ENCODE assay signal across 7 mouse cellular contexts in the genomic region with DNA sequence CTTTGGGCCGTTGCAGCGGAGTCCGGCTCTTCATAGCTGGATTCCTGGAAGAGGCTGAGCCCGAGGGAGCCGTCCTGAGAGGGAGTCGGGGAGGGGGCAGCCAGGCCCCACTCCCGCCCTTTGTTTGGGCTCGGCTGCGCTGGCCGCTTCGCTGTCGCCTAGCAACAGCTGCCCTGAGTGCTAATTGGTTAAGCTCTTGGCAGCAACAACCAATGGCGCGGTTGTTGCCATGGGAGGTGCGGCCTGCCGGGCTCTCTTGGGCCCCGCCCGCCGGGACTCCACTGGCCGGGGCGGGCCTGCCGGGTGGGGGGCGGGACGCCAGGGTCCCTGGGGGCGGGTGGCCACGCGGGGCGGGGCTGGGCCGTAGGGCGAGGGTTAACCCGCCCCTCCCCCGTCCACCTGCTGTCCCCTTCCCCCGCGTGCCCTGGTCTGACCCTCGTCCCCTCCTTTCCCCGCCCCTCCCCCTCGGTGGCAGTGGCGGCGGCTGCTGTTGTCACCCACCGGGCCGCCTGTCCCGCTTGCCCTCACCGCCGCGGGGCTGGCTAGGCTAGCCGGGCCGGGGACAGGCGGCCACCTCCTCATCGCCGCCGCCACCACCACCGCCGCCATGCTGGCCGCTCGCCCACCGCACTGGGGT. TPM values are rescaled to one million over a fixed set of nuclear protein-coding genes. Genes with fewer than 3 reads are reported as not detected.
DNase-seq lines count a peak whose midpoint lies in the region; ATAC-seq lines count a peak whose summit lies in the region.

No protein-coding gene starts in this region.

- H3K27me3 ChIP-seq in intestine, embryonic 16.5 days (replicated peaks; ENCODE audit: control insufficient read depth, insufficient read depth, low read length) = no peaks in the 10 kb centered on the region
- no peaks in the 10 kb centered on the region for H3K27me3 ChIP-seq in midbrain, embryonic 11.5 days (ENCODE audit: control insufficient read depth, insufficient read depth, low read length)

- no peaks in the 10 kb centered on the region for H3K9me3 ChIP-seq in intestine, embryonic 16.5 days (ENCODE audit: control insufficient read depth, low read length)
- no peaks in the 10 kb centered on the region for H3K9me3 ChIP-seq in midbrain, embryonic 11.5 days (ENCODE audit: control insufficient read depth, low read length)

- peak; percentile 94 for DNase-seq in adrenal gland, adult 8-10 months
- DNase-seq in embryo, embryonic 9.5 days (ENCODE audit: extremely low spot score) = peak; percentile 92
- peak; percentile 86 to 93 for DNase-seq in gastrocnemius, postnatal 4 days (ENCODE audit: low spot score in 2 of 2)
- DNase-seq in left cerebral cortex, postnatal 36 days (ENCODE audit: low spot score in 2 of 2) = peak; percentile 93 to 94
- DNase-seq in midbrain, embryonic 11.5 days (ENCODE audit: low spot score, missing footprints) = peak; percentile 98
- DNase-seq in skeletal muscle tissue, adult 2 months (ENCODE audit: low read depth, low spot score) = peak; percentile 98

- peaks cover 27% of the 10 kb centered on the region for H3K36me3 ChIP-seq in intestine, embryonic 16.5 days (ENCODE audit: control insufficient read depth, insufficient read depth, low read length)
- H3K36me3 ChIP-seq in midbrain, embryonic 11.5 days (ENCODE audit: control insufficient read depth, insufficient read depth, low read length) = peaks cover 35% of the 10 kb centered on the region

- H3K4me2 ChIP-seq in intestine, embryonic 16.5 days (ENCODE audit: low read depth, low read length) = peak overlapping the region; percentile 85
- peak overlapping the region; percentile 81 for H3K4me2 ChIP-seq in midbrain, embryonic 11.5 days

- intact Hi-C loops in left cerebral cortex, postnatal 36 days (cut with DNase I) = no loop called here

- under 1% methylated on average over 41 of the region's 56 CpGs for WGBS in intestine, embryonic 16.5 days
- under 1% methylated on average over 42 of the region's 56 CpGs for WGBS in midbrain, embryonic 11.5 days

- H3K9ac ChIP-seq in intestine, embryonic 16.5 days (ENCODE audit: low read depth, low read length) = peak overlapping the region; percentile 75
- peak overlapping the region; percentile 98 for H3K9ac ChIP-seq in midbrain, embryonic 11.5 days (ENCODE audit: low read length)

- peak overlapping the region; percentile 82 for H3K27ac ChIP-seq in intestine, embryonic 16.5 days (ENCODE audit: low read length)
- peak overlapping the region; percentile 93 for H3K27ac ChIP-seq in midbrain, embryonic 11.5 days (ENCODE audit: low read depth, low read length)

- peak overlapping the region; percentile 98 for H3K4me3 ChIP-seq in intestine, embryonic 16.5 days (ENCODE audit: low read length)
- peak overlapping the region; percentile 93 for H3K4me3 ChIP-seq in midbrain, embryonic 11.5 days (ENCODE audit: low read depth, low read length)

- peak; percentile 97 for ATAC-seq in intestine, embryonic 16.5 days
- ATAC-seq in midbrain, embryonic 11.5 days (ENCODE audit: low FRiP score) = peak; percentile 96

- H3K4me1 ChIP-seq in intestine, embryonic 16.5 days (ENCODE audit: control insufficient read depth, insufficient read depth, low read length) = no peaks in the 10 kb centered on the region
- H3K4me1 ChIP-seq in midbrain, embryonic 11.5 days (ENCODE audit: control insufficient read depth, insufficient read depth, low read length) = peaks cover 10% of the 10 kb centered on the region

RNA-seq across cellular contexts. Expression of a gene that starts 0.6 kb away (rescaled TPM):
- 10 to 100 TPM; 29.4 to 35.8 (median 34.7) TPM for total RNA-seq in adrenal gland, adult 8-10 months (2022)
- 100 to 1,000 TPM; 118 to 131 TPM for total RNA-seq in gastrocnemius, postnatal 4 days (2021)
- 5.0 and 6.1 TPM in 2 replicates for polyA plus RNA-seq in intestine, embryonic 16.5 days (2015; fragmentation: Nextera tagmentation; extraction: Ambion mirVana)
- 10 to 100 TPM; 46.7 to 54.8 TPM for total RNA-seq in left cerebral cortex, postnatal 36 days (2021)
- polyA plus RNA-seq in midbrain, embryonic 11.5 days (2014; fragmentation: Nextera tagmentation; extraction: Ambion mirVana) = 14.5 and 16.0 TPM in 2 replicates

RNA-seq across cellular contexts. Expression of a gene that starts 10.3 kb away (rescaled TPM):
- 100 to 1,000 TPM in 1 of 4 experiments, 10 to 100 TPM in 3; 80.8 to 102 (median 88.7) TPM for total RNA-seq in adrenal gland, adult 8-10 months (2022)
- total RNA-seq in gastrocnemius, postnatal 4 days (2021) = 10 to 100 TPM; 61.2 to 64.8 TPM
- polyA plus RNA-seq in intestine, embryonic 16.5 days (2015; fragmentation: Nextera tagmentation; extraction: Ambion mirVana) = 90.2 and 93.9 TPM in 2 replicates
- total RNA-seq in left cerebral cortex, postnatal 36 days (2021) = 10 to 100 TPM; 50.3 to 54.8 TPM
- 43.2 and 46.0 TPM in 2 replicates for polyA plus RNA-seq in midbrain, embryonic 11.5 days (2014; fragmentation: Nextera tagmentation; extraction: Ambion mirVana)

RNA-seq across cellular contexts. Expression of a gene that starts 50.6 kb away (rescaled TPM):
- not detected for total RNA-seq in adrenal gland, adult 8-10 months (2022)
- not detected for total RNA-seq in gastrocnemius, postnatal 4 days (2021)
- 0.06 and 0.10 TPM in 2 replicates for polyA plus RNA-seq in intestine, embryonic 16.5 days (2015; fragmentation: Nextera tagmentation; extraction: Ambion mirVana)
- under 1 TPM; 0.07 TPM for total RNA-seq in left cerebral cortex, postnatal 36 days (2021)
- polyA plus RNA-seq in midbrain, embryonic 11.5 days (2014; fragmentation: Nextera tagmentation; extraction: Ambion mirVana) = 0.03 and 0.08 TPM in 2 replicates

Comparison
In these comparisons a context has a peak if more than half of its experiments do, and no peak if none do; other contexts are left out.
1. Peak in every context shown above with its lines: DNase-seq, ATAC-seq, H3K4me3 ChIP-seq and H3K27ac ChIP-seq.